Mouse (Mus musculus): ENCODE data around the gene Morc2a.

Morc2a gene

GRCm38 (mm10) chr11:3684723-3685430 is 35.9 kb downstream of the Morc2a start:
- DNase-seq (ENCODE audit: low spot score), result no peak

- no peak for DNase-seq (ENCODE audit: low spot score)
Measured at GRCm38 (mm10) chr11:3685431-3685830, 36.4 kb downstream of the Morc2a start.

GRCm38 (mm10) chr11:3686318-3686717 is 37.3 kb downstream of the Morc2a start:
- DNase-seq (ENCODE audit: low spot score), result no peak

GRCm38 (mm10) chr11:3686885-3687284 is 37.9 kb downstream of the Morc2a start:
- no peak for DNase-seq (ENCODE audit: low spot score)

GRCm38 (mm10) chr11:3691746-3692145 is 42.8 kb downstream of the Morc2a start:
- DNase-seq (ENCODE audit: low spot score), result no peak

- no peak for DNase-seq (ENCODE audit: low spot score)
Measured at GRCm38 (mm10) chr11:3696086-3696616, 47.2 kb downstream of the Morc2a start.

GRCm38 (mm10) chr11:3697441-3697840 is 48.5 kb downstream of the Morc2a start:
- no peak for DNase-seq (ENCODE audit: low spot score)

GRCm38 (mm10) chr11:3703089-3703992 is 54.4 kb downstream of the Morc2a start:
- no peak for DNase-seq (ENCODE audit: low spot score)

- DNase-seq (ENCODE audit: low spot score), result no peak
Measured at GRCm38 (mm10) chr11:3704404-3704803, 55.4 kb downstream of the Morc2a start.

- DNase-seq (ENCODE audit: low spot score), result no peak
Measured at GRCm38 (mm10) chr11:3707057-3707456, 58.1 kb downstream of the Morc2a start.

- no peak for DNase-seq (ENCODE audit: low spot score)
Measured at GRCm38 (mm10) chr11:3710203-3710602, 61.2 kb downstream of the Morc2a start.

- DNase-seq (ENCODE audit: low spot score), result peak; percentile 57
Measured at GRCm38 (mm10) chr11:3714486-3714885, 65.5 kb downstream of the Morc2a start.

GRCm38 (mm10) chr11:3716662-3717061 is 67.7 kb downstream of the Morc2a start:
- DNase-seq (ENCODE audit: low spot score), result no peak

GRCm38 (mm10) chr11:3722036-3722435 is 73.0 kb downstream of the Morc2a start:
- DNase-seq (ENCODE audit: low spot score), result no peak

GRCm38 (mm10) chr11:3722861-3723260 is 73.9 kb downstream of the Morc2a start:
- no peak for DNase-seq (ENCODE audit: low spot score)

- no peak for DNase-seq (ENCODE audit: low spot score)
Measured at GRCm38 (mm10) chr11:3723910-3724309, 74.9 kb downstream of the Morc2a start.

GRCm38 (mm10) chr11:3724726-3725125 is 75.7 kb downstream of the Morc2a start:
- no peak for DNase-seq (ENCODE audit: low spot score)

- DNase-seq (ENCODE audit: low spot score), result no peak
Measured at GRCm38 (mm10) chr11:3725331-3726054, 76.5 kb downstream of the Morc2a start.

GRCm38 (mm10) chr11:3727438-3728105 is 78.6 kb downstream of the Morc2a start:
- DNase-seq (ENCODE audit: low spot score), result no peak

- DNase-seq (ENCODE audit: low spot score), result no peak
Measured at GRCm38 (mm10) chr11:3731469-3731868, 82.5 kb downstream of the Morc2a start.

- no peak for DNase-seq (ENCODE audit: low spot score)
Measured at GRCm38 (mm10) chr11:3733933-3734636, 85.1 kb downstream of the Morc2a start.
